Mouse (Mus musculus) brain, embryonic 14.5 days (tissue): ENCODE data around the gene Abhd6.
"Not testable (repeated sequence)": the region's sequence is repeated elsewhere in the genome, so short reads cannot be mapped to it uniquely, and the experiment has no call there.

Experiments used
- CTCF ChIP-seq: fragments of 200-500 bp; IDR thresholded peaks from 2 replicates; pipeline ENCODE4 v1.5.1; 2012; ENCODE audit warnings: inconsistent platforms, mild to moderate bottlenecking, moderate library complexity, borderline replicate concordance; ENCODE audit not compliant: insufficient read depth, insufficient read length; ENCODE audit errors: extremely low read depth
- POLR2A ChIP-seq: fragments of 200-500 bp; IDR thresholded peaks from 2 replicates; pipeline ENCODE4 v1.6.1; 2012; ENCODE audit warnings: mild to moderate bottlenecking, inconsistent platforms, borderline replicate concordance; ENCODE audit not compliant: poor library complexity, insufficient read depth, insufficient read length, severe bottlenecking; ENCODE audit errors: extremely low read depth

DNA sequence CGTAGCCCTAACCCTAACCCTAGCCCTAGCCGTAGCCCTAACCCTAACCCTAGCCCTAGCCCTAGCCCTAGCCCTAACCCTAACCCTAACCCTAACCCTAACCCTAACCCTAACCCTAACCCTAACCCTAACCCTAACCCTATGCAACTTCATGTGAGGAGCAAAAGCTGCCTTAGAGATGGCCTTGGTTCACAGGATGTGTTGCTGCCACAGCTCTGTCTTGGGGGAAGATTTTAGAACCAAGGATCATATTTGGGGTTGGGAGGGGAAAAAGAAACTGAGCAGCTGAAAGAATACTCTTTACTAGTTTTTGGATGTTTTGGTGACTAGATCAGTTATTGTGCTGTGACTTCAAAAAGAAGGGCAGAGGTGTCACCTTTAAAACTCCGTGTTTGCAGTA is 3.4 kb downstream of the Abhd6 start:
- TF ChIP-seq POLR2A, CTCF: not testable (repeated sequence)
